Mouse (Mus musculus) bone marrow, adult 2 months (tissue): ENCODE measurements at regions not wholly inside any gene's neighbourhood (a gene's known extent, or its start where the extent isn't known, plus 50 kb on each side); places are given as distances from the start of the nearest gene placed in this dataset.

Source experiments
- CTCF ChIP-seq: fragments of 200-500 bp; IDR thresholded peaks from 2 replicates; pipeline ENCODE4 v1.5.1; 2011; ENCODE audit warnings: low read length, control low read depth; ENCODE audit not compliant: control insufficient read depth, insufficient read depth
- POLR2A ChIP-seq: fragments of 200-500 bp; IDR thresholded peaks from 2 replicates; pipeline ENCODE4 v1.6.1; 2011; ENCODE audit warnings: low read depth, mild to moderate bottlenecking, control low read depth, low read length, borderline replicate concordance; ENCODE audit not compliant: control insufficient read depth

DNA sequence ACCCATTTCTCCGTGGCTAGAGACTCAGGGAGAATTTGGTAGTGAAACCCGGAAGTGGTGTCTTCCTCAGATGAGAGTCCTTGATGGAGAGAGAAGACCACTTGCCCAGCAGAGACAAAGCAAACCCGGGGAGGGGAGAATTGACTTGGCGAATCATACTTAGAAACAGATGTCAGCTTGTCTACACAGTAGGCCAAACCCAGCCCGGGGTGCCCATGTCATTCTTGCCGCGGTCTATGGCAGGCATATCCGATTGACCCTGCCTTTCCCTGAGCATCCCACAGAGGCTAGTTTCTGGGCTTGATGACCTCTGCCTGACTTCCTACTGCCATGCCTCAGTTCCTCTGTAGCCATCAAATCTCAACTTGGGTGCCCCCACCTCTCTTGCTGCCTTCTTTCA is 226.4 kb upstream of the Tprg start:
- no peak for TF ChIP-seq POLR2A
- no peak for TF ChIP-seq CTCF
